Mouse (Mus musculus) left cerebral cortex, adult 8-10 months (tissue): ENCODE data around the gene Psmc5. TPM values are rescaled to one million over a fixed set of nuclear protein-coding genes. Genes with fewer than 3 reads are reported as not detected.

ENCODE experiments used
- DNase-seq, 2 experiments: peaks; one replicate each; pipeline ENCODE4 v3.0.0; 2022; ENCODE audit warnings: low spot score in 2 of 2
- total RNA-seq, 4 experiments: library from RNA; stranded (reverse); gene quantifications; 2 replicates each; pipeline ENCODE4 v1.2.4; 2022

Psmc5 gene
- total RNA-seq, 4 experiments from 2014 or later = 185 to 217 (median 197) TPM

DNA sequence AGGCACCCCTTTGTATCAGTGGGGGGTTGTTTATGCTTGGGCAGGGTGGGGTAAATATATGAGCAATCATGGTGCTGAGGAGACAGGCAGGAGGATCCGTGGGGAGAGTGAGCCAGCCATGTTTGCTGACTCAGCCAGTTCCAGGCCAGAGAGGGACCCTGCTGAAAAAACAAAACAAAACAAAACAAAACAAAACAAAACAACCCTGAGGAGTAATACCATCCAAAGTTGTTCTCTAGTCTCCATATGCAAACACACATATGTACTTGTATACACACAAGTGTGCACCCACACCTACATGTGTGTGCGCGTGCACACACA lies 50.1 kb downstream of the Psmc5 start:
- no peak for DNase-seq

DNA sequence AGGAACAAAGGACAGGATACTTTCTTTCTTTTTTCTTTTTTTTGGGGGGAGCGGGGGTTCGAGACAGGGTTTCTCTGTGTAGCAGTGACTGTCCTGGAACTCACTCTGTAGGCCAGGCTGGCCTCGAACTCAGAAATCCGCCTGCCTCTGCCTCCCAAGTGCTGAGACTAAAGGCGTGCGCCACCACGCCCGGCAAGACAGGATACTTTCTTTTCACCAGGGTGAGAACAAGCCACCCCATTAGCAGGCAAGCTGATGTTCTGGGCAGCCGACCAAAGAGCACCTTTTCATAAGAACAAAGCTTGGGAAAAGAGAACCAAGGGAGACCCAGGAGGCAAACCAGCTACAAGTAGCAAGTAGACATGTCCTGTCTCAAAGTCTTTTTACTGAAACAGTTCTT lies 50.8 kb downstream of the Psmc5 start:
- DNase-seq = no peak

GRCm38 (mm10) chr11:106307432-106307831 lies 51.5 kb downstream of the Psmc5 start:
- no peak for DNase-seq

DNA sequence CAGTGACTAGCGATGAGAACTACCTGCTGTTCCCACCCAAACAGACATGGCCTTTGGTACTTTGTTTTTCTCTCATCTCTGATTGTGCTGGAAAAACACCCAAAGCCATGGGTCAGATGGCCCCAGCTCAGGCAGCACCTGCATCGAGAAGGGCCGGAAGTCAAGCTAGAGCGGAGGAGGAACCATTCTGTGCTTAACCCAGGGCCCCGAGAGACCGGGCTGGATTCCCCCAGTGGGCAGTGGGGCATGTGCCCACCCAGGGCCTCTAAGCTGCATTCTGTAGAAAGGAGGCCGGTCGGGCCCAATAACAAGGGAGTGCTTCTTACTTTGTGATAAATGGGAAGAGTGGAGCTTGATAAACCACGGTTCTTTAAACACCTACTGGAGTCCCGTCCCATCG lies 52.2 kb downstream of the Psmc5 start:
- DNase-seq = no peak

GRCm38 (mm10) chr11:106310123-106310522 lies 54.2 kb downstream of the Psmc5 start:
- DNase-seq = no peak

Other genes starting within 250 kb of the Psmc5 start
- gene Kcnh6, start 248.0 kb upstream of the Psmc5 start, total RNA-seq = 1 to 10 TPM; 1.9 to 2.6 (median 2.2) TPM
- gene Dcaf7, start 219.3 kb upstream of the Psmc5 start, total RNA-seq = 100 to 1,000 TPM; 126 to 137 (median 132) TPM
- 10 to 100 TPM; 16.1 to 18.2 (median 17.2) TPM for gene Taco1, start 190.1 kb upstream of the Psmc5 start, total RNA-seq
- gene Map3k3, start 171.5 kb upstream of the Psmc5 start, total RNA-seq = 10 to 100 TPM; 28.2 to 31.8 (median 28.7) TPM
- 1 to 10 TPM in 1 of 4 experiments, not detected in 3; 1.7 TPM for gene Gm10840, start 95.3 kb upstream of the Psmc5 start, total RNA-seq
- gene Limd2, start 95.3 kb upstream of the Psmc5 start, total RNA-seq = 10 to 100 TPM; 79.3 to 90.2 (median 86.9) TPM
- 10 to 100 TPM; 29.0 to 34.0 (median 30.3) TPM for gene Strada, start 54.0 kb upstream of the Psmc5 start, total RNA-seq
- gene Ccdc47, start 39.8 kb upstream of the Psmc5 start, total RNA-seq = 10 to 100 TPM; 83.3 to 93.9 (median 86.2) TPM
- 10 to 100 TPM; 64.8 to 69.6 (median 68.7) TPM for gene Ddx42, start 39.2 kb upstream of the Psmc5 start, total RNA-seq
- gene Ftsj3, start 75 bp upstream of the Psmc5 start, total RNA-seq = 10 to 100 TPM; 24.2 to 34.4 (median 29.6) TPM
- 10 to 100 TPM; 12.2 to 20.5 (median 19.4) TPM for gene Smarcd2, start 16.8 kb downstream of the Psmc5 start, total RNA-seq
- gene Tcam1, start 20.5 kb downstream of the Psmc5 start, total RNA-seq = under 1 TPM in 3 of 4 experiments, not detected in 1; 0.14 to 0.17 (median 0.16) TPM
- gene Gh, start 45.7 kb downstream of the Psmc5 start, total RNA-seq = 10 to 100 TPM in 1 of 4 experiments, 1 to 10 TPM in 1, not detected in 2; 1.1 to 16.8 TPM
- under 1 TPM in 2 of 4 experiments, not detected in 2; 0.26 to 0.93 TPM for gene Cd79b, start 58.6 kb downstream of the Psmc5 start, total RNA-seq
- gene Scn4a, start 97.1 kb downstream of the Psmc5 start, total RNA-seq = under 1 TPM in 3 of 4 experiments, not detected in 1; 0.04 to 0.43 (median 0.11) TPM
- gene Prr29, start 109.3 kb downstream of the Psmc5 start, total RNA-seq = not detected
- gene Icam2, start 131.9 kb downstream of the Psmc5 start, total RNA-seq = 1 to 10 TPM; 2.0 to 2.3 (median 2.2) TPM
- gene Ern1, start 231.7 kb downstream of the Psmc5 start, total RNA-seq = 10 to 100 TPM in 1 of 4 experiments, 1 to 10 TPM in 3; 8.2 to 10.5 (median 9.2) TPM